Mouse (Mus musculus): ENCODE measurements around the gene Fam83e.

DNA sequence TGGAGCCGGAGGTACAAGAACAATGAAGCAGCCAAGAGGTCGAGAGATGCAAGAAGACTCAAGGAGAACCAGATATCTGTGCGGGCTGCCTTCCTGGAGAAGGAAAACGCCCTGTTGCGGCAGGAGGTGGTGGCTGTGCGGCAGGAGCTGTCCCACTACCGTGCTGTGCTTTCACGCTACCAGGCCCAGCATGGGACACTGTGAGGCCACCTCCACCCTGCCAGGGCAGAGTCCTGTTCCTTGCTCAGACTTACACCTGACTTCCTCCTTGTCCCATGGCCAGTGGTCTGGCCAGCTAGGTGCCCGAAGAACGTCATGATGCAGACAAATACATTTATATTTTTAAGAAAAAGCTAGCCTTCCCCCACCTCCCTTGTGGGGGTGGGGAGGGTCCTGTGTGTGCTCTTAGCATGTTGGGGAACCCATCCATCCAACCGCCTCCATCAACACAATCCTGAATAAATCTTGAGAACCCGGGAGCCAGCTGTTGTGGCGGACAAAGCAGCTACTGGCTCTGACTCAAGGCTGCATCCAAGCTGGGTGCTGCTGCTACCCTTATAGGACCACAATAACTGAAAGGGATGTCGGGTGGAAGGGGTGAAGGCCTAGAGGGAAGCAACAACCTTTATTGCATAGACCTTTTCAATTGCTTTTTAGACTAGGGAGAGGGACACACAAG lies 11.2 kb upstream of the Fam83e start:
- TF ChIP-seq USF1 (IDR thresholded peaks at IDR 0.05; ENCODE audit: low read depth) = no peak
- no peak for TF ChIP-seq MAX (IDR thresholded peaks at IDR 0.05)
- TF ChIP-seq MYOG (IDR thresholded peaks at IDR 0.05; ENCODE audit: control insufficient read depth, extremely low read depth, insufficient read length) = no peak
- TF ChIP-seq CTCF (IDR thresholded peaks at IDR 0.05; ENCODE audit: control insufficient read depth, insufficient read depth, insufficient read length) = no peak
